Mouse (Mus musculus): ENCODE data around the gene Shc1. TPM values are rescaled to one million over a fixed set of nuclear protein-coding genes. Genes with fewer than 3 reads are reported as not detected.

Gene Shc1
- 14.3 and 15.8 TPM in 2 replicates for polyA plus RNA-seq (2015; fragmentation: Nextera tagmentation; extraction: Ambion mirVana)

- peak; percentile 95 for ATAC-seq (replicated peaks)
- peaks cover 20% of the 10 kb centered on the region for H3K36me3 ChIP-seq
- WGBS: under 1% methylated on average over 39 of the region's 39 CpGs
These were observed at the start of gene Shc1, which contains the start of gene Cks1b for GRCm38 (mm10) chr3:89418170-89418860. Gene Shc1 (plus strand): TSS chr3:89418443. Gene Cks1b (minus strand): TSS chr3:89418383.

GRCm38 (mm10) chr3:89373581-89374231, 44.5 kb upstream of the Shc1 start:
- H3K9me3 ChIP-seq: no peaks in the 10 kb centered on the region
- WGBS: 50% methylated on average over 5 of the region's 5 CpGs
- H3K4me3 ChIP-seq: no peak overlapping the region
- H3K4me2 ChIP-seq (replicated peaks): no peak overlapping the region
- no peak overlapping the region for H3K9ac ChIP-seq (replicated peaks)
- peaks cover 9% of the 10 kb centered on the region for H3K4me1 ChIP-seq
- ATAC-seq (replicated peaks): no peak
- H3K36me3 ChIP-seq: no peaks in the 10 kb centered on the region
- H3K27ac ChIP-seq (replicated peaks): no peak overlapping the region
- no peaks in the 10 kb centered on the region for H3K27me3 ChIP-seq

More at GRCm38 (mm10) chr3:89418170-89418860, at the start of gene Shc1, which contains the start of gene Cks1b:
- H3K4me1 ChIP-seq: peaks cover 43% of the 10 kb centered on the region
- peak within 1 kb of the TSS; percentile 85 for H3K4me2 ChIP-seq (replicated peaks)
- H3K9me3 ChIP-seq: no peaks in the 10 kb centered on the region
- H3K9ac ChIP-seq (replicated peaks): peak within 1 kb of the TSS; percentile 48
- H3K4me3 ChIP-seq: peak within 1 kb of the TSS; percentile 58
- H3K27me3 ChIP-seq: no peaks in the 10 kb centered on the region
- peak within 1 kb of the TSS; percentile 87 for H3K27ac ChIP-seq (replicated peaks)

DNA sequence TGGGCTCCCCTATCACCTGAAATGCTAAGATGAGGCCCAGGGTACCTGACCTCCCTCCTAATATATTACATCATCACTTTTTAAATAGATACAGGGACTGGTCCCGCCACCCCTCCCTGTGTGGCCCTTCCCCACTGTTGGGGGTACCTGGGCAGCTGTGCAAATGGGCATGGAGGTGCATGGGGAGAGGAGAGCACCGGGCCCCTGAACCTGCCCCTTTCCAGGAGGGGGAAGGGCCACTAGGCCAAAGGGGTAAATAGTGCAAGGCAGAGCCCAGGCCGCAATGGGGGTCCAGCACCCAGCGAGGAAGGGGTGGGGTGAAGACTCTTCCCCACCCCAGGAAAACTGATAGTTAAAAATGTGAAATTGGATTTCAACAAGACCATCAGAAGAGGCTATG, 40.4 kb upstream of the Shc1 start:
- Histone ChIP-seq H3K9ac (replicated peaks) (no peak overlapping the region), H3K27me3 (no peaks in the 10 kb centered on the region), H3K4me1 (peaks cover 14% of the 10 kb centered on the region), H3K9me3 (no peaks in the 10 kb centered on the region), H3K4me3 (no peak overlapping the region), H3K4me2 (replicated peaks) (peak overlapping the region; percentile 98), H3K36me3 (no peaks in the 10 kb centered on the region), H3K27ac (replicated peaks) (no peak overlapping the region)
- ATAC-seq (replicated peaks): 0 out of 2 replicates have a peak, but pooled peaks have one; percentile 14
- WGBS: 72% methylated on average over 4 of the region's 4 CpGs

- Histone ChIP-seq H3K27me3 (no peaks in the 10 kb centered on the region), H3K4me2 (replicated peaks) (peak overlapping the region; percentile 98), H3K9ac (replicated peaks) (peak overlapping the region; percentile 71), H3K36me3 (no peaks in the 10 kb centered on the region), H3K4me1 (peaks cover 14% of the 10 kb centered on the region), H3K27ac (replicated peaks) (0 out of 2 replicates have a peak overlapping the region, but pooled peaks have one; percentile 23), H3K9me3 (no peaks in the 10 kb centered on the region), H3K4me3 (peak overlapping the region; percentile 60)
- peak; percentile 87 for ATAC-seq (replicated peaks)
- WGBS: 1% methylated on average over 25 of the region's 29 CpGs
These were observed 39.7 kb upstream of the Shc1 start for GRCm38 (mm10) chr3:89378394-89379067.

DNA sequence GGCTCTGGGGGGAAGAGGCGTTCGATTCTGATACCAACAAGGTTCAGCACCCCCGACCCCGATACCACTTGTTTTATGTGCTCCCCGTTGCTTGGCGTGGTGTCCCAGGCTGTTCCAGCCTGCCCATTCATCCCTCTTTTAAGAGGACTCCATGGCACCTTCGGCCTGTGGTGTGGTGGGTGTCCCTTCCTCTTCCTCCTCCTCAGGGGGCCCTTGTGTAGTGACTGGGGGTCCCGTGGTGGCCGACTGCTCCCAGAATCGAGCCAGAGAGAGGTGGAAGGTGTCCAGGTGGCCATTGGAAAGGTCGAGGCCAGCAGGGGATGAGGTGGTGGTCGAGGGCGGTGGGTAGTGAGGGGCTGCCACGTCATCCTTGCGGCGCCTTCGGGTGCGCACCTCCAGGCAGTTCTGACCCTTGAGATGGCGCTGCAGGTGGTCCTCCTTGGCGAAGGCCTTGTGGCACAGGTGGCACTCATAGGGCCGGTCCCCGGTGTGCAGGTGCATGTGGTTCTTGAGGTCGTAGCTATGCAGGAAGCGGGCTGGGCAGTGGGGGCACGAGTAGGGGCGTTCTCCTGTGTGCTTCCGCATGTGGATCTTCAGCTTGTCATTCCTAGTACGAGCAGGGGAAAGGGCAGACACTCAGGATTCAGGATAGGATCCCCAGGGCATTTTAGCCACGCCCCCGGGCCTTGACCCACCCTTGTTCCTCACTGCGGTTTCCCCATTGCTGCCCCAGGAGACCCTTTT, 38.7 kb upstream of the Shc1 start:
- ATAC-seq (replicated peaks): no peak

GRCm38 (mm10) chr3:89380291-89380690, 38.0 kb upstream of the Shc1 start:
- Histone ChIP-seq H3K9ac (replicated peaks) (no peak overlapping the region), H3K36me3 (no peaks in the 10 kb centered on the region), H3K4me2 (replicated peaks) (no peak overlapping the region), H3K4me3 (no peak overlapping the region), H3K27ac (replicated peaks) (no peak overlapping the region), H3K9me3 (no peaks in the 10 kb centered on the region), H3K4me1 (peaks cover 14% of the 10 kb centered on the region), H3K27me3 (no peaks in the 10 kb centered on the region)
- WGBS: 92% methylated on average over 14 of the region's 14 CpGs
- no peak for ATAC-seq (replicated peaks)

More for the DNA sequence above, 38.7 kb upstream of the Shc1 start:
- Histone ChIP-seq H3K36me3 (no peaks in the 10 kb centered on the region), H3K4me3 (no peak overlapping the region), H3K27ac (replicated peaks) (no peak overlapping the region), H3K9me3 (no peaks in the 10 kb centered on the region), H3K4me2 (replicated peaks) (no peak overlapping the region), H3K4me1 (peaks cover 14% of the 10 kb centered on the region), H3K27me3 (no peaks in the 10 kb centered on the region), H3K9ac (replicated peaks) (no peak overlapping the region)
- 89% methylated on average over 31 of the region's 31 CpGs for WGBS

DNA sequence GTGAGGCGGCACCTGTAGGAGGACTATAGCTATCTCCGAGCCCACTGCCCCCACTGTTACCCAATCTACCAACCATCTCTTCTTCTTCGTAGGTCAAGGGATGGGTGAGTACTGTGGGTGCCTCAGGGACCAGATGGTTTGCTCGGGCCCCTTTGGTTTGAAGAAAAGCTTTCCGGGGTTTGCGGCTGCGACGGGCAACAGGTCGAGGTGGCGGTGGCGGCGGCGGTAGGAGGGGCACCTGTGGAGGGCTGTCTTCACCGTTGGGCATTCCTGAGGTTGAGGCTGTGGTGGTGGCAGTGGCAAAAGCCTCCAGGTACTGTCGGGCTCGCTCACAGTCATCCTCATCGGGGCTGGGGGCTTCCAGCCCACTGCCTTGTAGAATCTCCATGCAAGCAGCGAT, 37.5 kb upstream of the Shc1 start:
- no peak overlapping the region for H3K27ac ChIP-seq (replicated peaks)
- peaks cover 14% of the 10 kb centered on the region for H3K4me1 ChIP-seq
- no peaks in the 10 kb centered on the region for H3K36me3 ChIP-seq
- H3K9me3 ChIP-seq: no peaks in the 10 kb centered on the region
- no peaks in the 10 kb centered on the region for H3K27me3 ChIP-seq
- WGBS: 96% methylated on average over 18 of the region's 18 CpGs
- H3K9ac ChIP-seq (replicated peaks): no peak overlapping the region
- no peak overlapping the region for H3K4me2 ChIP-seq (replicated peaks)
- no peak for ATAC-seq (replicated peaks)
- H3K4me3 ChIP-seq: no peak overlapping the region

DNA sequence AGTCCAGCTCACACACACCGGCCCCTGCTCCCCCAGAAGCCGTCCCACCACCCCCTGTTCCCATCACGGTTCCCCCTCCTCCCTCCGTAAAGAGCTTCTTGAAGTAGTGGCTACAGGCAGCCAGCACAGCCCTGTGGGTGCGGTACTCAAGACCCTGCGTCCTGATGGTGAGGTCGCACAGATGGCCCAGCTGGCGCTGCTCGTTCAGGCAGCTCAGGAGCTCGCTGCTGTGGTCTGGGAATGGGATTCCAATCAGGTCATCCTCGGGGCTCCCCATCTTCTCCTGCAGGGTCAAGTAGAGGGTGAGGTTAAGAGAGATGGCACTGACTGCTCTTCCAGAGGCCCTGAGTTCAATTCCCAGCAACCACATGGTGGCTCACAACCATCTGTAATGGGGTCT, 37.0 kb upstream of the Shc1 start:
- no peak overlapping the region for H3K27ac ChIP-seq (replicated peaks)
- no peaks in the 10 kb centered on the region for H3K27me3 ChIP-seq
- H3K9ac ChIP-seq (replicated peaks): no peak overlapping the region
- no peaks in the 10 kb centered on the region for H3K36me3 ChIP-seq
- WGBS: 85% methylated on average over 11 of the region's 11 CpGs
- peaks cover 14% of the 10 kb centered on the region for H3K4me1 ChIP-seq
- H3K4me3 ChIP-seq: no peak overlapping the region
- H3K4me2 ChIP-seq (replicated peaks): no peak overlapping the region
- ATAC-seq (replicated peaks): no peak
- H3K9me3 ChIP-seq: no peaks in the 10 kb centered on the region

DNA sequence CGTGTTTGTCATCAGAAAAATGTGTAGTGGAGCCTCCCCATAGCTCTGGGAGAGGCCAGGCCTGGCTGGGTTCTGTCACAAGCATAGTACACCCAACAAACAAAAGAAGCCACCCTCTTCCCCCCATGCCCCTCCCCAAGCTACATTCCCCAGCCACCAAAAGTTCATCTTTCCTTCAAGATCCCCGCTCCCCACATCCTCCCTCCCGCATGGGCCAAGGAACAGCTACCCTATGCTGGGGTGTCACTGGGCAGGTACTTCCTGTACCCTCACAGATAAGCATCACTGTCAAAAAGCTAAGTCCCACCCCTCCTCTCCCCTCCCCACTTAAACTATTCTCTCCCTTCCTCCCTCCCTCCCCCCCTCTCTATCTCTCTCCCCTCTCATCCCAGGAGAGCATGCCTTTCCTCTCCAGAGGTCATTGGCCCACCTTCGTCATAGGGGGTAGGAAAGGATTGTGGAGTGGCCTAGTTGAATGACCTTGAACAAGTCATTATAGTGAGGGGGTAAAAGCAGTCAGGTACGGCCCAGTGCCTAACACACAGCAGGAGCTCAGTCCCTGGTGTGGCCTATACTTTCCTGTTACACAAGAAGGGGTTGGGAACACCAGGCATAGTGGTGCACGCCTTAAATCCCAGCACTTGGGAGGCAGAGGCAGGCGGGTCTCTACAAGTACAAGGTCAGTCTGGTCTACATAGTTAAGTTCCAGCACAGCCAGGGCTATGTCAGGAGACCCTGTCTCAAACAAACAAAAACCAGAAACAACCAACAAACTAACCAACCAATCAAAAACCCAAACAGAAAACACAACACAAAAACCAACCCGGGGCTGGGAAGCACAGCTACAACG, 36.0 kb upstream of the Shc1 start:
- no peaks in the 10 kb centered on the region for H3K27me3 ChIP-seq
- no peak overlapping the region for H3K9ac ChIP-seq (replicated peaks)
- no peak overlapping the region for H3K27ac ChIP-seq (replicated peaks)
- no peak for ATAC-seq (replicated peaks)
- H3K4me3 ChIP-seq: no peak overlapping the region
- H3K9me3 ChIP-seq: no peaks in the 10 kb centered on the region
- WGBS: 81% methylated on average over 9 of the region's 9 CpGs
- H3K36me3 ChIP-seq: no peaks in the 10 kb centered on the region
- no peak overlapping the region for H3K4me2 ChIP-seq (replicated peaks)
- peaks cover 14% of the 10 kb centered on the region for H3K4me1 ChIP-seq

DNA sequence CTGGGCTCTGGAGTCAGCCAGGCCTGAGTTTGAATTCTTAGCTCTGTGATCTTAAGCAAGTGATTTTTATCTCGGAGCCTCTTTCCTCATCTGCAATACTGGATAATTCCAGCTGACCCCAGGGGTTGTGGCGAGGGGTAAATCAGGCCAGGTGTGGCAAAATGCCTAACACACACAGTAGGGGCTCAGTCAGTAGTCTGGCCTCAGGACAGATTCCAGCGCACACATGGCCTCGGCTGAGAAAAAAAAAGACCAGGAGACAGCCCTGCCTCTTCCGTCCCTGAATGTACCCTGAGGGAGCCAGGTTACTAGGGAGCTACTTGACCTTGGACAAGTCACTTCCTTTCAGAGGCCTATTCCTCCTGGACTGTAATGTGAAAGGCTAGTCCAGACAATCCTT, 35.3 kb upstream of the Shc1 start:
- Histone ChIP-seq H3K9ac (replicated peaks) (no peak overlapping the region), H3K4me3 (no peak overlapping the region), H3K36me3 (no peaks in the 10 kb centered on the region), H3K27ac (replicated peaks) (no peak overlapping the region), H3K9me3 (no peaks in the 10 kb centered on the region), H3K4me1 (peaks cover 16% of the 10 kb centered on the region), H3K4me2 (replicated peaks) (no peak overlapping the region), H3K27me3 (no peaks in the 10 kb centered on the region)
- WGBS: 90% methylated on average over 5 of the region's 5 CpGs
- ATAC-seq (replicated peaks): no peak

GRCm38 (mm10) chr3:89383651-89384255, 34.5 kb upstream of the Shc1 start:
- ATAC-seq (replicated peaks): no peak
- Histone ChIP-seq H3K27ac (replicated peaks) (no peak overlapping the region), H3K4me3 (no peak overlapping the region), H3K9ac (replicated peaks) (no peak overlapping the region), H3K36me3 (no peaks in the 10 kb centered on the region), H3K4me2 (replicated peaks) (no peak overlapping the region), H3K4me1 (peaks cover 14% of the 10 kb centered on the region), H3K9me3 (no peaks in the 10 kb centered on the region), H3K27me3 (no peaks in the 10 kb centered on the region)
- WGBS: 83% methylated on average over 5 of the region's 5 CpGs
